Mouse (Mus musculus): ENCODE measurements around the gene Arrdc1. TPM values are rescaled to one million over a fixed set of nuclear protein-coding genes. Genes with fewer than 3 reads are reported as not detected.

The Arrdc1 gene
- polyA plus RNA-seq, 1 experiment = 157 TPM

Other genes with a start within 250 kb of the Arrdc1 start
- gene Cacna1b, start 172.1 kb downstream of the Arrdc1 start, polyA plus RNA-seq (2012; rRNA removed) = 5.0 and 8.0 TPM in 2 replicates
- 55.9 and 59.1 TPM in 2 replicates for gene Ehmt1, start 15.6 kb downstream of the Arrdc1 start, polyA plus RNA-seq (2012; rRNA removed)
- 10.9 and 11.4 TPM in 2 replicates for gene Zmynd19, start 14.5 kb upstream of the Arrdc1 start, polyA plus RNA-seq (2012; rRNA removed)
- 20.4 and 23.1 TPM in 2 replicates for gene Dph7, start 27.1 kb upstream of the Arrdc1 start, polyA plus RNA-seq (2012; rRNA removed)
- 67.2 and 81.6 TPM in 2 replicates for gene Mrpl41, start 39.8 kb upstream of the Arrdc1 start, polyA plus RNA-seq (2012; rRNA removed)
- 17.3 and 20.7 TPM in 2 replicates for gene Pnpla7, start 40.8 kb upstream of the Arrdc1 start, polyA plus RNA-seq (2012; rRNA removed)
- 272 and 279 TPM in 2 replicates for gene Nsmf, start 119.1 kb upstream of the Arrdc1 start, polyA plus RNA-seq (2012; rRNA removed)
- 1.8 and 2.3 TPM in 2 replicates for gene Entpd8, start 145.1 kb upstream of the Arrdc1 start, polyA plus RNA-seq (2012; rRNA removed)
- gene Noxa1, start 159.9 kb upstream of the Arrdc1 start, polyA plus RNA-seq (2012; rRNA removed) = 0.30 and 0.34 TPM in 2 replicates
- 16.6 and 20.4 TPM in 2 replicates for gene Nrarp, start 245.5 kb upstream of the Arrdc1 start, polyA plus RNA-seq (2012; rRNA removed)

All from gonadal fat pad, adult 2 months (tissue).